Mouse (Mus musculus): ENCODE measurements around the gene Pax6. TPM values are rescaled to one million over a fixed set of nuclear protein-coding genes. Genes with fewer than 3 reads are reported as not detected.

Gene Pax6
- polyA plus RNA-seq, 1 experiment from 2014 or later, result not detected

DNA sequence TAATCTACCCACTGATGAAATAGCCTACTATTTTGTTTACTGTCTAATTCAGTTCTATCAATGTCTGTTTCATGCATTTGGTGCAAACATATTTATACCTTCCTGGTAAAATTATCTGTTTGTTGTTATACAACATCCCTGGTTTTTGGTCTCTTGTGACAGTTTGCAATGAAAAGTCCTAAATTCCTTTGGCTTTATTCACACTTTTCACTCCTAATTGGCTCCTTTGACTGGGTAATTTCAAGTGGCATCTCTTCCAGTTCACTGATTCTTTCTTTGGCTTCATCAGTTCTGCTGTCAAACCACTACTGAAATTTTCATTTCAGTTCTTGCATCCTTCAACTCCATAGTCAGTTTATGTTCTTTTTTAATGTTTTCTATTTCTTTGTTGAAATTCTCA lies 67.5 kb downstream of the Pax6 start:
- Histone ChIP-seq H3K4me2 (ENCODE audit: low read depth, low read length) (no peak overlapping the region), H3K9me3 (replicated peaks; ENCODE audit: control insufficient read depth, low read length) (no peaks in the 10 kb centered on the region), H3K4me3 (ENCODE audit: low read length) (no peak overlapping the region), H3K9ac (ENCODE audit: low read length) (no peak overlapping the region), H3K27me3 (ENCODE audit: control insufficient read depth, insufficient read depth, low read length) (no peaks in the 10 kb centered on the region), H3K27ac (ENCODE audit: low read length) (no peak overlapping the region), H3K36me3 (ENCODE audit: control insufficient read depth, insufficient read depth) (no peaks in the 10 kb centered on the region), H3K4me1 (ENCODE audit: control insufficient read depth, insufficient read depth, low read length) (no peaks in the 10 kb centered on the region)
- ATAC-seq (replicated peaks; ENCODE audit: extremely low read depth, insufficient read depth, low FRiP score), result no peak

DNA sequence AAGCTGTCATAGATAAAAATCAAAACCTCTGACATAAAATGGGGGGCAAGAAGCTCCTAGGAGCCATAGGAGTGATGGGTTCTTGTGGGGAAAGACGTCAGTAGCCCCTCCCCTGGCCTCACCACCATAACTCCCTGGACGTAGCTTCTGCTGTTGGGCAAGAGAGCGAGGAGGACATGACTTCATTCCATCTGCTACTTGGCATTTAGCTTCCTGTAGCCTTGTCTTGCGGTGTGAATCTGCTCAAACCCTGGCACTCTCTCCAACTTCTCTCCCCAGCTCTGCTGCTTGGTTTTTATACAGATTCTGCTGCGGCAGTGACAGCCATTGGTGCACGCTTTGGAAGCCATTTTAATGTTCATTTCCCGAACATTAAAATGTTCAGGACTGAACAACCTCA lies 78.2 kb downstream of the Pax6 start:
- no peak for ATAC-seq (replicated peaks; ENCODE audit: extremely low read depth, insufficient read depth, low FRiP score)
- H3K9me3 ChIP-seq (replicated peaks; ENCODE audit: control insufficient read depth, low read length), result 0 out of 2 replicates have a peak, but pooled peaks cover 6% of the 10 kb centered on the region
- H3K36me3 ChIP-seq (ENCODE audit: control insufficient read depth, insufficient read depth), result no peaks in the 10 kb centered on the region
- no peaks in the 10 kb centered on the region for H3K4me1 ChIP-seq (ENCODE audit: control insufficient read depth, insufficient read depth, low read length)
- WGBS, result 77% methylated on average over 7 of the region's 7 CpGs
- H3K27ac ChIP-seq (ENCODE audit: low read length), result no peak overlapping the region
- H3K27me3 ChIP-seq (ENCODE audit: control insufficient read depth, insufficient read depth, low read length), result no peaks in the 10 kb centered on the region
- H3K9ac ChIP-seq (ENCODE audit: low read length), result no peak overlapping the region
- H3K4me3 ChIP-seq (ENCODE audit: low read length), result no peak overlapping the region
- H3K4me2 ChIP-seq (ENCODE audit: low read depth, low read length), result no peak overlapping the region

Other genes with a start within 250 kb of the Pax6 start
- 18.7 and 20.8 TPM in 2 replicates for gene Elp4, start 235.7 kb downstream of the Pax6 start, polyA plus RNA-seq (2015; fragmentation: Nextera tagmentation; extraction: Ambion mirVana)
- 124 and 125 TPM in 2 replicates for gene Immp1l, start 235.7 kb downstream of the Pax6 start, polyA plus RNA-seq (2015; fragmentation: Nextera tagmentation; extraction: Ambion mirVana)

Data from heart, embryonic 16.5 days (tissue).